Mouse (Mus musculus) embryonic facial prominence, embryonic 12.5 days (tissue): ENCODE measurements around the gene Smtn. TPM values are rescaled to one million over a fixed set of nuclear protein-coding genes. Genes with fewer than 3 reads are reported as not detected.

Experiments
- ATAC-seq: fragments of 200-750 bp; cut with Nextera tagmentation; 2 replicates; pipeline ENCODE4 v1.8.0; 2017; ENCODE audit not compliant: insufficient number of reproducible peaks, insufficient read depth, low FRiP score, low TSS enrichment
- H3K27ac ChIP-seq: fragments of 300-500 bp; sonication (generic); 2 replicates; pipeline ENCODE4 v1.5.1; 2016; ENCODE audit warnings: mild to moderate bottlenecking
- H3K27me3 ChIP-seq: fragments of 300-500 bp; sonication (generic); 2 replicates; pipeline ENCODE4 v1.6.1; 2016; ENCODE audit warnings: mild to moderate bottlenecking, moderate library complexity
- H3K36me3 ChIP-seq: fragments of 300-500 bp; sonication (generic); 2 replicates; pipeline ENCODE4 v1.6.1; 2016; ENCODE audit warnings: mild to moderate bottlenecking
- H3K4me1 ChIP-seq: fragments of 300-500 bp; sonication (generic); 2 replicates; pipeline ENCODE4 v1.6.1; 2016
- H3K4me2 ChIP-seq: fragments of 300-500 bp; sonication (generic); replicated peaks from 2 replicates; pipeline ENCODE4 v1.6.1; 2016; ENCODE audit warnings: mild to moderate bottlenecking, moderate library complexity
- H3K4me3 ChIP-seq: fragments of 300-500 bp; sonication (generic); 2 replicates; pipeline ENCODE4 v1.5.1; 2016; ENCODE audit warnings: mild to moderate bottlenecking
- H3K9ac ChIP-seq: fragments of 300-500 bp; sonication (generic); 2 replicates; pipeline ENCODE4 v1.6.1; 2016; ENCODE audit warnings: mild to moderate bottlenecking, moderate library complexity
- H3K9me3 ChIP-seq: fragments of 300-500 bp; sonication (generic); 2 replicates; pipeline ENCODE4 v1.6.1; 2016; ENCODE audit warnings: mild to moderate bottlenecking, moderate library complexity
- WGBS: fragments of 180-500 bp; shearing (Covaris S2); methylation state at CpG from one replicate; pipeline ENCODE4 v1.1.7; 2016; 5-methylcytosine and 5-hydroxymethylcytosine counted together
- polyA plus RNA-seq: library from polyadenylated mRNA; unstranded; fragments of >200 nt; fragmentation: Nextera tagmentation; extraction: Ambion mirVana; gene quantifications from 2 replicates; pipeline ENCODE4 v1.2.1, GENCODE M21; 2016

Smtn gene
- polyA plus RNA-seq, 1 experiment from 2014 or later, result 55.7 TPM

- Histone ChIP-seq H3K4me3 (no peak overlapping the region), H3K4me1 (no peaks in the 10 kb centered on the region), H3K27ac (no peak overlapping the region), H3K27me3 (no peaks in the 10 kb centered on the region), H3K4me2 (no peak overlapping the region), H3K36me3 (no peaks in the 10 kb centered on the region), H3K9ac (no peak overlapping the region), H3K9me3 (no peaks in the 10 kb centered on the region)
- ATAC-seq, result no peak
- 29% methylated on average over 11 of the region's 11 CpGs for WGBS
Measured at GRCm38 (mm10) chr11:3471448-3471850, 69.0 kb downstream of the Smtn start.

Other genes with a start within 250 kb of the Smtn start
- 12.4 and 15.1 TPM in 2 replicates for gene Pik3ip1, start 210.2 kb downstream of the Smtn start, polyA plus RNA-seq
- 69.1 and 75.1 TPM in 2 replicates for gene Limk2, start 131.4 kb downstream of the Smtn start, polyA plus RNA-seq
- gene Rnf185, start 88.2 kb downstream of the Smtn start, polyA plus RNA-seq, result 35.7 and 39.5 TPM in 2 replicates
- 0.36 and 0.57 TPM in 2 replicates for gene Pla2g3, start 52.3 kb downstream of the Smtn start, polyA plus RNA-seq
- 0.50 and 0.55 TPM in 2 replicates for gene Inpp5j, start 35.8 kb downstream of the Smtn start, polyA plus RNA-seq
- gene Selenom, start 25.9 kb downstream of the Smtn start, polyA plus RNA-seq, result 102 and 110 TPM in 2 replicates
- gene Morc2a, start 108.6 kb upstream of the Smtn start, polyA plus RNA-seq, result 49.1 and 54.5 TPM in 2 replicates